Mouse (Mus musculus) lung, postnatal 0 days (tissue): Measurements from ENCODE around the gene Trpc5. TPM values are rescaled to one million over a fixed set of nuclear protein-coding genes. Genes with fewer than 3 reads are reported as not detected.

Experiments
- ATAC-seq: fragments of 200-750 bp; cut with Nextera tagmentation; 2 replicates; pipeline ENCODE4 v1.8.0; 2017; ENCODE audit warnings: moderate library complexity
- DNase-seq: peaks from one replicate; pipeline ENCODE4 v3.0.0-alpha.2; 2016; ENCODE audit warnings: low spot score
- H3K27ac ChIP-seq: fragments of 300-500 bp; sonication (generic); 2 replicates; pipeline ENCODE4 v1.5.1; 2014; ENCODE audit warnings: antibody characterized with exemption, mild to moderate bottlenecking, low read length, mixed read lengths
- H3K27me3 ChIP-seq: fragments of 300-500 bp; sonication (generic); replicated peaks from 2 replicates; pipeline ENCODE4 v1.6.1; 2014; ENCODE audit warnings: low read length, mixed read lengths; ENCODE audit not compliant: insufficient read depth
- H3K36me3 ChIP-seq: fragments of 300-500 bp; sonication (generic); 2 replicates; pipeline ENCODE4 v1.6.1; 2014; ENCODE audit warnings: low read length, mixed read lengths; ENCODE audit not compliant: insufficient read depth
- H3K4me1 ChIP-seq: fragments of 300-500 bp; sonication (generic); 2 replicates; pipeline ENCODE4 v1.6.1; 2014; ENCODE audit warnings: antibody characterized with exemption, low read depth, low read length, mixed read lengths; ENCODE audit not compliant: insufficient read depth
- H3K4me2 ChIP-seq: fragments of 300-500 bp; sonication (generic); replicated peaks from 2 replicates; pipeline ENCODE4 v1.6.1; 2014; ENCODE audit warnings: low read depth, mild to moderate bottlenecking, low read length, moderate library complexity, mixed read lengths
- H3K4me3 ChIP-seq: fragments of 300-500 bp; sonication (generic); 2 replicates; pipeline ENCODE4 v1.5.1; 2014; ENCODE audit warnings: low read depth, low read length
- H3K9ac ChIP-seq: fragments of 300-500 bp; sonication (generic); replicated peaks from 2 replicates; pipeline ENCODE4 v1.6.1; 2014; ENCODE audit warnings: low read depth, mild to moderate bottlenecking
- H3K9me3 ChIP-seq: fragments of 300-500 bp; sonication (generic); 2 replicates; pipeline ENCODE4 v1.6.1; 2016; ENCODE audit warnings: low read length, mixed read lengths
- CTCF ChIP-seq: IDR thresholded peaks from 2 replicates; pipeline ENCODE4 v1.5.1; 2016; ENCODE audit warnings: antibody characterized with exemption, mild to moderate bottlenecking
- EP300 ChIP-seq: IDR thresholded peaks from 2 replicates; pipeline ENCODE4 v1.6.1; 2016; ENCODE audit warnings: antibody characterized with exemption, mild to moderate bottlenecking, control low read depth
- WGBS: fragments of 180-500 bp; shearing (Covaris S2); extraction: QIAGEN DNeasy Blood & Tissue Kit; methylation state at CpG from one replicate; pipeline ENCODE4 v1.1.7; 2014; 5-methylcytosine and 5-hydroxymethylcytosine counted together
- polyA plus RNA-seq: library from polyadenylated mRNA; unstranded; fragments of >200 nt; fragmentation: Nextera tagmentation; extraction: Ambion mirVana; gene quantifications from 2 replicates; pipeline ENCODE4 v1.2.1, GENCODE M21; 2015

The Trpc5 gene
- polyA plus RNA-seq, 1 experiment from 2014 or later = not detected

DNA sequence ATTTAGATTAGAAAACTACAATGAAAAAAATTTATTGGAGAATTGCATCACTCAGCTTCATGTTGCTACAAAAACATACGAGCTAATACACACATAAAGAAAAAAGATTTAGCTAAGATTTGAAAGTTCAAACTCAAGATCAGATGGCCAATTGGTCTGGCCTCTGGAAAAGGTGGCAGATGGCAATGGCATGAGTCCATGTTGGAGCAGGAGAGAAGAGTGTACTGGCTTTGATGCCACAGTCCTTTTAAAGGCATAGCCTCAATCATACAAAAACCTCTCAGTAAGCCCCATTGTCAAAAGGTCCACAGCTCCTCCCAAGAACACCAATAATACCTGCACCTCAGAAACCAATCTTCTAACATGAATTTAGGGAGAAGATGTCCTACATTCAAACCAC is 196.6 kb downstream of the Trpc5 start:
- H3K9me3 ChIP-seq = no peaks in the 10 kb centered on the region
- no peak overlapping the region for H3K9ac ChIP-seq
- no peaks in the 10 kb centered on the region for H3K36me3 ChIP-seq
- no peak for DNase-seq
- TF ChIP-seq EP300 (no peak), CTCF (no peak)
- no peaks in the 10 kb centered on the region for H3K4me1 ChIP-seq
- H3K4me2 ChIP-seq = no peak overlapping the region
- H3K27me3 ChIP-seq = no peaks in the 10 kb centered on the region
- H3K4me3 ChIP-seq = no peak overlapping the region
- 64% methylated on average over 1 of the region's 1 CpGs for WGBS
- no peak overlapping the region for H3K27ac ChIP-seq
- no peak for ATAC-seq

- DNase-seq (no peak), ATAC-seq (no peak)
- no peak overlapping the region for H3K9ac ChIP-seq
- WGBS = 88% methylated on average over 2 of the region's 2 CpGs
- H3K9me3 ChIP-seq = no peaks in the 10 kb centered on the region
- no peak overlapping the region for H3K4me3 ChIP-seq
- H3K36me3 ChIP-seq = no peaks in the 10 kb centered on the region
- H3K27ac ChIP-seq = no peak overlapping the region
- H3K4me1 ChIP-seq = no peaks in the 10 kb centered on the region
- H3K4me2 ChIP-seq = no peak overlapping the region
- no peaks in the 10 kb centered on the region for H3K27me3 ChIP-seq
- TF ChIP-seq CTCF (no peak), EP300 (no peak)
Observed at GRCm38 (mm10) chrX:144464416-144464815, 223.6 kb downstream of the Trpc5 start.

DNA sequence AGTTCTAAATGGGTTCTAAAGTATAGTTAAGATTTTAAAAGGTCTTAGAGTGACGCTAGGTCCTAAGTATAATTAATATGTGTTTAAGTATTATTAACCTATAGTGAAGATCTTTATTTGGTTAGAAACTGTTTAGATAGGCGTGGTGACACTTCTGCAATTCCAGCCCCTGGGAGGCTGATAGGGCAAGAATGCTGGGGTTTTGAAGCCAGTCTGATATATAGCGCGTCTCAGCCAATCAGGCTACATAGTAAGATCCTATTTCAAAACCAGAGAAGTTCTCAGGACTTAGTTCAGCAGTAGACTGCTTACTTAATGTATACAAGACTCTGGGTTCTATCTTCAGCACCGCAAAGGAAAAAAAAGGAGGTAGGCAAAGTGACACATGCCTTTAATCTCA is 231.7 kb downstream of the Trpc5 start, which contains the start of gene Trpc5os:
TSS of gene Trpc5os (plus strand) at position 301 of the 400 bp plus-strand sequence.
- H3K4me3 ChIP-seq = no peak within 1 kb of the TSS
- no peaks in the 10 kb centered on the region for H3K27me3 ChIP-seq
- no peak within 1 kb of the TSS for H3K4me2 ChIP-seq
- no peaks in the 10 kb centered on the region for H3K9me3 ChIP-seq
- ATAC-seq = no peak
- TF ChIP-seq CTCF (no peak), EP300 (no peak)
- H3K36me3 ChIP-seq = no peaks in the 10 kb centered on the region
- H3K27ac ChIP-seq = no peak within 1 kb of the TSS
- H3K4me1 ChIP-seq = no peaks in the 10 kb centered on the region
- no peak for DNase-seq
- H3K9ac ChIP-seq = no peak within 1 kb of the TSS
- 74% methylated on average over 5 of the region's 5 CpGs for WGBS

DNA sequence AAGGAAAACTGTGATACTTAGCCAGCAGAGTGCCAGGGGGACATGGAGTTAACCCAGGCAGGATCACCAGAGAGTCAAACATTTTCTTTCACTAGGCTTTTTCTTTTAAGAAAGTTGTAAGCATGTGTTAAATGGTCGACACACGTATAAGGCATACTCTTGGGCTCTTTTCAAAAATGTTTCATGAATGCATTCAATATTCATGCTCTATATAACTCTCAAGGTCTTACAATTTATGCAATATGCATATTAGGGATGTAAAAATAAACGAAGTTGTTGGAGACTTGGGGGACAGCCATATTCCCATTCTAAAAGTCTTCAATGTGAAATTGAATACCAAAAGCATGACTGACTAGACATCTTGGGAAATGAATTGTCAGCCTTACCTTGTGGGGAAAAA is 264.1 kb downstream of the Trpc5 start:
- no peak for TF ChIP-seq CTCF
- TF ChIP-seq EP300 = no peak
- Histone ChIP-seq H3K9ac (no peak overlapping the region), H3K4me2 (no peak overlapping the region), H3K36me3 (no peaks in the 10 kb centered on the region), H3K4me3 (no peak overlapping the region), H3K4me1 (no peaks in the 10 kb centered on the region), H3K9me3 (no peaks in the 10 kb centered on the region), H3K27ac (no peak overlapping the region), H3K27me3 (no peaks in the 10 kb centered on the region)
- WGBS = 76% methylated on average over 3 of the region's 3 CpGs
- ATAC-seq (no peak), DNase-seq (no peak)

- Histone ChIP-seq H3K27ac (no peak overlapping the region), H3K9ac (no peak overlapping the region), H3K4me3 (no peak overlapping the region), H3K4me2 (no peak overlapping the region), H3K27me3 (no peaks in the 10 kb centered on the region), H3K9me3 (no peaks in the 10 kb centered on the region), H3K4me1 (no peaks in the 10 kb centered on the region), H3K36me3 (no peaks in the 10 kb centered on the region)
- WGBS = 100% methylated on average over 1 of the region's 1 CpGs
- DNase-seq = no peak
- no peak for ATAC-seq
- TF ChIP-seq EP300 (no peak), CTCF (no peak)
Observed at GRCm38 (mm10) chrX:144421091-144421490, 266.9 kb downstream of the Trpc5 start.

DNA sequence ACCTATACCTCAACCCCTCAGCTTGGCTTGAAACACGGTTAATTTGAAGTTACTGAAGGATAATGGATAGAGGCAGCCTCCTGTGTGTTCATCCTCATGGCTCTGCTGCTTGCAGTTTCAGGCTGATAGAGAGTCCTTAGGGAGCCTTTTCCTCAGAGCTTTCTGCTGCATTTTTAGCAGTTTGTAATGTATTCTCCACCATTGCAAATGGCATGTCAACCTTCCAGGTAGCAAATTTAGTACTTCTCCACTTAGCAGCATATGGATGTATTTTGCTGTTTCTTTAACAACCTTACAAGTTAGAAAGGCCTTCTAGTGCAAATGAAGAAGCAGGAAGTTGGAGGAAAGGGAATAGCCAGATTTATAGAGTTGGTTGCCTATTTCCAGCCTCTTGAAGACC is 267.7 kb downstream of the Trpc5 start:
- Histone ChIP-seq H3K9me3 (no peaks in the 10 kb centered on the region), H3K36me3 (no peaks in the 10 kb centered on the region), H3K27me3 (no peaks in the 10 kb centered on the region), H3K27ac (no peak overlapping the region), H3K9ac (no peak overlapping the region), H3K4me1 (no peaks in the 10 kb centered on the region), H3K4me3 (no peak overlapping the region), H3K4me2 (no peak overlapping the region)
- DNase-seq (no peak), ATAC-seq (no peak)
- TF ChIP-seq CTCF = no peak
- no peak for TF ChIP-seq EP300
- 47% methylated on average over 1 of the region's 1 CpGs for WGBS

- DNase-seq (no peak), ATAC-seq (no peak)
- H3K36me3 ChIP-seq = no peaks in the 10 kb centered on the region
- H3K4me1 ChIP-seq = no peaks in the 10 kb centered on the region
- 47% methylated on average over 5 of the region's 5 CpGs for WGBS
- no peaks in the 10 kb centered on the region for H3K9me3 ChIP-seq
- no peaks in the 10 kb centered on the region for H3K27me3 ChIP-seq
- no peak overlapping the region for H3K27ac ChIP-seq
- H3K4me3 ChIP-seq = no peak overlapping the region
- H3K9ac ChIP-seq = no peak overlapping the region
- no peak overlapping the region for H3K4me2 ChIP-seq
- no peak for TF ChIP-seq EP300
- no peak for TF ChIP-seq CTCF
Observed at GRCm38 (mm10) chrX:144408036-144408435, 279.9 kb downstream of the Trpc5 start.
